Mouse (Mus musculus) intestine, embryonic 14.5 days (tissue): Measurements from ENCODE around the gene Cryzl1. TPM values are rescaled to one million over a fixed set of nuclear protein-coding genes. Genes with fewer than 3 reads are reported as not detected.

ENCODE experiments used
- ATAC-seq: fragments of 200-750 bp; cut with Nextera tagmentation; replicated peaks from 2 replicates; pipeline ENCODE4 v1.8.0; 2017; ENCODE audit warnings: low read depth, moderate number of reproducible peaks, moderate TSS enrichment, moderate library complexity; ENCODE audit not compliant: low FRiP score, low TSS enrichment
- DNase-seq: peaks from one replicate; pipeline ENCODE4 v3.0.0-alpha.2; 2018; ENCODE audit warnings: low spot score
- H3K27ac ChIP-seq: fragments of 300-500 bp; sonication (generic); 2 replicates; pipeline ENCODE4 v1.5.1; 2014; ENCODE audit warnings: low read depth, mild to moderate bottlenecking, control low read depth
- H3K27me3 ChIP-seq: fragments of 300-500 bp; sonication (generic); replicated peaks from 2 replicates; pipeline ENCODE4 v1.6.1; 2014; ENCODE audit warnings: low read length, control low read depth; ENCODE audit not compliant: control insufficient read depth, insufficient read depth
- H3K36me3 ChIP-seq: fragments of 300-500 bp; sonication (generic); 2 replicates; pipeline ENCODE4 v1.6.1; 2014; ENCODE audit warnings: low read length, control low read depth; ENCODE audit not compliant: control insufficient read depth, insufficient read depth
- H3K4me1 ChIP-seq: fragments of 300-500 bp; sonication (generic); replicated peaks from 2 replicates; pipeline ENCODE4 v1.6.1; 2014; ENCODE audit warnings: low read length, control low read depth, mixed read lengths; ENCODE audit not compliant: control insufficient read depth, insufficient read depth
- H3K4me2 ChIP-seq: fragments of 300-500 bp; sonication (generic); 2 replicates; pipeline ENCODE4 v1.6.1; 2014; ENCODE audit warnings: low read length
- H3K4me3 ChIP-seq: fragments of 300-500 bp; sonication (generic); 2 replicates; pipeline ENCODE4 v1.5.1; 2014; ENCODE audit warnings: low read depth, low read length, control low read depth, mixed read lengths
- H3K9ac ChIP-seq: fragments of 300-500 bp; sonication (generic); 2 replicates; pipeline ENCODE4 v1.6.1; 2014; ENCODE audit warnings: mild to moderate bottlenecking, low read length
- H3K9me3 ChIP-seq: fragments of 300-500 bp; sonication (generic); 2 replicates; pipeline ENCODE4 v1.6.1; 2016; ENCODE audit warnings: low read length, control low read depth; ENCODE audit not compliant: control insufficient read depth
- WGBS: fragments of 180-500 bp; shearing (Covaris S2); extraction: QIAGEN DNeasy Blood & Tissue Kit; methylation state at CpG from one replicate; pipeline ENCODE4 v1.1.7; 2014; 5-methylcytosine and 5-hydroxymethylcytosine counted together
- polyA plus RNA-seq: library from polyadenylated mRNA; unstranded; fragments of >200 nt; fragmentation: Nextera tagmentation; extraction: Ambion mirVana; gene quantifications from 2 replicates; pipeline ENCODE4 v1.2.1, GENCODE M21; 2014

Cryzl1 gene
- polyA plus RNA-seq, 1 experiment from 2014 or later, result 69.4 TPM

- WGBS, result 94% methylated on average over 15 of the region's 15 CpGs
- H3K9me3 ChIP-seq, result no peaks in the 10 kb centered on the region
- ATAC-seq, result no peak
Measured at GRCm38 (mm10) chr16:91765121-91765815, 36.5 kb upstream of the Cryzl1 start.

GRCm38 (mm10) chr16:91764414-91764813 is 35.6 kb upstream of the Cryzl1 start:
- Histone ChIP-seq H3K4me1 (peaks cover 13% of the 10 kb centered on the region), H3K27ac (no peak overlapping the region), H3K27me3 (no peaks in the 10 kb centered on the region), H3K4me2 (no peak overlapping the region), H3K4me3 (no peak overlapping the region), H3K9ac (no peak overlapping the region), H3K36me3 (no peaks in the 10 kb centered on the region), H3K9me3 (no peaks in the 10 kb centered on the region)
- DNase-seq, result no peak
- ATAC-seq, result no peak
- 82% methylated on average over 6 of the region's 6 CpGs for WGBS

More at GRCm38 (mm10) chr16:91765121-91765815, 36.5 kb upstream of the Cryzl1 start:
- Histone ChIP-seq H3K4me3 (no peak overlapping the region), H3K9ac (no peak overlapping the region), H3K4me2 (no peak overlapping the region), H3K4me1 (peaks cover 16% of the 10 kb centered on the region), H3K27ac (no peak overlapping the region), H3K36me3 (no peaks in the 10 kb centered on the region), H3K27me3 (no peaks in the 10 kb centered on the region)
- no peak for DNase-seq

GRCm38 (mm10) chr16:91763975-91764374 is 35.2 kb upstream of the Cryzl1 start:
- Histone ChIP-seq H3K4me2 (no peak overlapping the region), H3K27ac (no peak overlapping the region), H3K27me3 (no peaks in the 10 kb centered on the region), H3K4me3 (no peak overlapping the region), H3K4me1 (peaks cover 17% of the 10 kb centered on the region), H3K36me3 (no peaks in the 10 kb centered on the region), H3K9ac (no peak overlapping the region), H3K9me3 (no peaks in the 10 kb centered on the region)
- WGBS, result 66% methylated on average over 6 of the region's 6 CpGs
- DNase-seq (no peak), ATAC-seq (no peak)

GRCm38 (mm10) chr16:91762476-91762875 is 33.7 kb upstream of the Cryzl1 start:
- no peak overlapping the region for H3K9ac ChIP-seq
- 75% methylated on average over 7 of the region's 7 CpGs for WGBS
- H3K27me3 ChIP-seq, result no peaks in the 10 kb centered on the region
- H3K4me2 ChIP-seq, result no peak overlapping the region
- no peaks in the 10 kb centered on the region for H3K36me3 ChIP-seq
- ATAC-seq (no peak), DNase-seq (no peak)
- no peaks in the 10 kb centered on the region for H3K9me3 ChIP-seq
- H3K4me3 ChIP-seq, result no peak overlapping the region
- no peak overlapping the region for H3K27ac ChIP-seq
- peaks cover 17% of the 10 kb centered on the region for H3K4me1 ChIP-seq

- H3K9me3 ChIP-seq, result no peaks in the 10 kb centered on the region
- WGBS, result 76% methylated on average over 3 of the region's 3 CpGs
- no peak overlapping the region for H3K9ac ChIP-seq
- H3K4me3 ChIP-seq, result no peak overlapping the region
- DNase-seq, result no peak
- no peaks in the 10 kb centered on the region for H3K27me3 ChIP-seq
- H3K4me2 ChIP-seq, result no peak overlapping the region
- no peak for ATAC-seq
- peaks cover 12% of the 10 kb centered on the region for H3K4me1 ChIP-seq
- H3K27ac ChIP-seq, result no peak overlapping the region
- H3K36me3 ChIP-seq, result no peaks in the 10 kb centered on the region
Measured at GRCm38 (mm10) chr16:91761761-91762160, 33.0 kb upstream of the Cryzl1 start.

GRCm38 (mm10) chr16:91761202-91761601 is 32.4 kb upstream of the Cryzl1 start:
- no peak for ATAC-seq
- 82% methylated on average over 9 of the region's 9 CpGs for WGBS
- no peak overlapping the region for H3K27ac ChIP-seq

GRCm38 (mm10) chr16:91754957-91755356 is 26.2 kb upstream of the Cryzl1 start:
- 0 out of 2 replicates have a peak, but pooled peaks cover 4% of the 10 kb centered on the region for H3K4me1 ChIP-seq
- WGBS, result 90% methylated on average over 6 of the region's 6 CpGs
- no peak overlapping the region for H3K4me2 ChIP-seq
- no peak overlapping the region for H3K4me3 ChIP-seq
- ATAC-seq (no peak), DNase-seq (no peak)
- no peak overlapping the region for H3K27ac ChIP-seq
- no peaks in the 10 kb centered on the region for H3K36me3 ChIP-seq
- H3K9me3 ChIP-seq, result no peaks in the 10 kb centered on the region
- H3K27me3 ChIP-seq, result no peaks in the 10 kb centered on the region
- no peak overlapping the region for H3K9ac ChIP-seq

More at GRCm38 (mm10) chr16:91761202-91761601, 32.4 kb upstream of the Cryzl1 start:
- no peaks in the 10 kb centered on the region for H3K36me3 ChIP-seq
- H3K9ac ChIP-seq, result no peak overlapping the region
- H3K4me1 ChIP-seq, result peaks cover 7% of the 10 kb centered on the region
- no peaks in the 10 kb centered on the region for H3K27me3 ChIP-seq
- H3K4me2 ChIP-seq, result no peak overlapping the region
- H3K4me3 ChIP-seq, result no peak overlapping the region
- no peaks in the 10 kb centered on the region for H3K9me3 ChIP-seq
- DNase-seq, result no peak

- Histone ChIP-seq H3K27me3 (no peaks in the 10 kb centered on the region), H3K4me2 (no peak overlapping the region), H3K36me3 (no peaks in the 10 kb centered on the region), H3K4me1 (no peaks in the 10 kb centered on the region), H3K4me3 (no peak overlapping the region), H3K9ac (no peak overlapping the region), H3K9me3 (no peaks in the 10 kb centered on the region), H3K27ac (no peak overlapping the region)
- no peak for ATAC-seq
- DNase-seq, result no peak
- 70% methylated on average over 4 of the region's 4 CpGs for WGBS
Measured at GRCm38 (mm10) chr16:91753611-91754010, 24.8 kb upstream of the Cryzl1 start.
